Mouse (Mus musculus): Measurements from ENCODE around the gene Zfp672. TPM values are rescaled to one million over a fixed set of nuclear protein-coding genes. Genes with fewer than 3 reads are reported as not detected.

Gene Zfp672
- 15.2 and 25.8 TPM in 2 replicates for polyA plus RNA-seq (2012; rRNA removed; ENCODE audit: low replicate concordance)

DNA sequence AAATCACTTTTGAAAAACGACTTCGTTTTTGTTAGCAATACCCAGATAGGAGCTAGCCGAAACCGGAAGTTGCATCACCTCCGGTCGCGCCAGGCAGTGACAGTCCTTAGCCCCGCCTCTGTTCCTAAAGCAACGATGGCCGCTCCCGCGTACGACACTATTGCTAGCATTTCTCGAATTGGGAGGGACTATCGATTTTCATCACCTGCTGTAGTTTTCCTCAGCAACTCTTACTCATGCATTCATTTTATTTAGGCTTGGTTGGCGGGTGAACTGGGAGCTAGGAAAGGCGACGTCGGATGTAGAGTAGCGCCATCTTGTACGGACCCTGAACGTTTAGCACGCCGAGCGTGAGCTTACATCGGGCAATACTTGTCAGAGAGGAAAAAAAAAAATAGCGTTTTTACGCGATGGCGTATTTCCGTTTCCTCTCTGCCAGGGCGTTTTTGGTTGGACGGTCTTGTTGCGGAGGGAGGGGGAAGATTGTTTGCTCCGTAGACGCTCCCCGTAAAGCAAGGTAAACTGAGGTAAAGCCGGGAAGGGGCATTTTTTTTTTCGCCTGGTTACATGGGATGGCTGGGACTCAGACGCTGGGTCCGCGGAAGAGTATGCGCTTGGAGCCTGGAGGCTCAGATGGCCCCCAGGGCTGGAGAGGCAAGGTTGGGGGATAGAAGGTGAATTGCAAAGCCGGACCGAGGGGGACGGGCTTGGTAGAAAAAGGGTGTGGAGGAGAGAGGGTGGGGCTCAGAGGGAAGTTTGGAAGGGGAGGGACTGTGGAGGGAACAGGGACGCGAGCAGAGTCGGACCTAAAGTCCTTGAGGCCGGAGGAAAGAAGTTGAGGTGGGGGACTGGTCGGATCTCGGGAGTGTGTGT lies at the start of gene Zfp672, which contains the start of gene Sh3bp5l:
Gene Zfp672 (minus strand): TSS at position 64 of the 873 bp plus-strand sequence.
Gene Sh3bp5l (plus strand): TSS at position 449 of the 873 bp plus-strand sequence.

DNA sequence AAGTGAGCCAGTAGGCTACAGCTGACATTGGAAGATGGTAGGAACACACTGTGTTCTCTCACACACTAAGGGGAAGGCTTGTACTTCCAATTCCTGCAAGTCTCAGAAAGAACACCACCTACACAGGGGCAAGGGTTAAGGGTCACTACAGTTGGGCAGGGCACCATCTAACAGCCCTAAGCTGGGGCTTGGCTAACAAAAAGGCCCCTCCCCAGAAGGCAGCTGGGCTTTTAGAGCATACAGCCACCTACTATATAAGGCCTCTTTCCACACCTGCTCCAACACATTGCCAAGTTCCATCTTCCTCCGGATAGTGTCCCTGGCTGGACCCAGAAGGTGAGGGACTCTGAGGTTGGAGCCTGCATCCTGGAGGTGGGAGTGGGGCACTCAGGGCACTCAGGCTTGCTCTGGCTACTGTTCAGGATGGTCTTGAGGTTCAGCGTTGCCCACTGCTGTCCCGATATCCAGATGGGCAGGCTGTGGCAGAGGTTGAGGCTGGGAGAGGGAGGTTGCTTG lies 48.7 kb upstream of the Zfp672 start, which contains the start of gene Lypd8:
Gene Lypd8 (plus strand): TSS at position 281 of the 516 bp plus-strand sequence.

DNA sequence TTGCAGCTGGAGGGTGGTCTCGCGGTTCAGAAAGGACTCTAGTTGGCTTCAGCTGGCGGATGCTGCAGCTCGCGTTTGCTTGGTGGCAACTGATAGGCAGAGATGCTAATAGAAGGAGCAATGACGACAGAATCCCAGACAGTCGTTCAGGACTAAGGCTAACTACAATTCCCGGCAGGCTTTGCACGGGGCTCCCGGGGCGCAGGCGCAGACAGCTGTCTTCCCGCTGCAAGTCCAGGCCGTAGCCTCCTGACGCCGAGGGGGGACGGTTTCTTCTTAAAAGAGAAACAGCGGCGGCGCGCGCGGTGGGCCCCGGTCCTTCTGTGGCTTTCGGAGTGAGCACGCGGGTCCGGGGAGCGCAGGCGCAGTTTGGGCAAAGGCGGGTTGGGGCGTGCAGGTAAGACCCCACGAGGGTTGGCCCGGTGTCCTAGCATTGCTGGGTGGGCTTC lies 23.3 kb downstream of the Zfp672 start, which contains the start of gene Zfp692:
Gene Zfp692 (plus strand): TSS at position 210 of the 449 bp plus-strand sequence.

DNA sequence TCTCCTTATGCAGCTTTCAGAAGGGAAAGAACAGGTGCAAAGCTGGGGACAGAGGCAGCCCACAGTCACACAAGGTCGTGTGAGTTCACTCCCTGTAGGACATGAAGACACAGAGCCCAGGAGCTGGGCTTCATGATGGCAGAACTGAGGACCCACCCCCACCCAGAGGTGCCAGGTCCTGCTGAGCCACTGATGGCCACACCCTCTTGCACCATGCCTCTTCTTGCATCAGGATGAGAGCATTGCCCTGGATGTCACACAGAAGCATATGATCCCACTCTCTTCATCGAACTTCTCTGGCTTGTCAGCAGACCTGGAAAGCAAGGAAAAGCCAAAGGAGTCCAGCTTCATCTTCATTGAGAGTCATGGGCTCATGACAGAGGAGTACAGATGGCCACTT lies 55.6 kb downstream of the Zfp672 start, which contains the start of gene 4930438A08Rik:
Gene 4930438A08Rik (plus strand): TSS at position 228 of the 400 bp plus-strand sequence.

Other genes with a start within 250 kb of the Zfp672 start
- gene Gm12248, start 237.2 kb downstream of the Zfp672 start, polyA plus RNA-seq (2012; rRNA removed; ENCODE audit: low replicate concordance), result 0.41 TPM in 1 of 2 replicates, not detected in the other
- 16.8 and 20.5 TPM in 2 replicates for gene Cnot8, start 226.2 kb downstream of the Zfp672 start, polyA plus RNA-seq (2012; rRNA removed; ENCODE audit: low replicate concordance)
- gene Gemin5, start 161.8 kb downstream of the Zfp672 start, polyA plus RNA-seq (2012; rRNA removed; ENCODE audit: low replicate concordance), result 2.5 and 3.2 TPM in 2 replicates
- gene Mrpl22, start 158.7 kb downstream of the Zfp672 start, polyA plus RNA-seq (2012; rRNA removed; ENCODE audit: low replicate concordance), result 14.3 and 34.9 TPM in 2 replicates
- gene Igtp, start 130.8 kb downstream of the Zfp672 start, polyA plus RNA-seq (2012; rRNA removed; ENCODE audit: low replicate concordance), result 7.0 and 18.1 TPM in 2 replicates
- 4.8 and 9.8 TPM in 2 replicates for gene Irgm2, start 130.7 kb downstream of the Zfp672 start, polyA plus RNA-seq (2012; rRNA removed; ENCODE audit: low replicate concordance)
- gene 4930438A08Rik, start 55.5 kb downstream of the Zfp672 start, polyA plus RNA-seq (2012; rRNA removed; ENCODE audit: low replicate concordance), result 0.23 and 0.36 TPM in 2 replicates
- gene Zfp692, start 23.3 kb downstream of the Zfp672 start, polyA plus RNA-seq (2012; rRNA removed; ENCODE audit: low replicate concordance), result 16.8 and 30.1 TPM in 2 replicates
- 24.8 and 27.7 TPM in 2 replicates for gene Sh3bp5l, start 385 bp upstream of the Zfp672 start, polyA plus RNA-seq (2012; rRNA removed; ENCODE audit: low replicate concordance)
- gene Lypd8, start 48.7 kb upstream of the Zfp672 start, polyA plus RNA-seq (2012; rRNA removed; ENCODE audit: low replicate concordance), result 2,190 and 2,729 TPM in 2 replicates
- gene 1810065E05Rik, start 90.8 kb upstream of the Zfp672 start, polyA plus RNA-seq (2012; rRNA removed; ENCODE audit: low replicate concordance), result 0.90 TPM in 1 of 2 replicates, not detected in the other
- not detected in 2 replicates for gene Gm12253, start 102.2 kb upstream of the Zfp672 start, polyA plus RNA-seq (2012; rRNA removed; ENCODE audit: low replicate concordance)
- gene Lypd9, start 122.6 kb upstream of the Zfp672 start, polyA plus RNA-seq (2012; rRNA removed; ENCODE audit: low replicate concordance), result not detected in 2 replicates
- not detected in 2 replicates for gene Olfr30, start 131.9 kb upstream of the Zfp672 start, polyA plus RNA-seq (2012; rRNA removed; ENCODE audit: low replicate concordance)
- gene Olfr332, start 162.2 kb upstream of the Zfp672 start, polyA plus RNA-seq (2012; rRNA removed; ENCODE audit: low replicate concordance), result not detected in 2 replicates
- gene Olfr331, start 172.2 kb upstream of the Zfp672 start, polyA plus RNA-seq (2012; rRNA removed; ENCODE audit: low replicate concordance), result not detected in 2 replicates
- not detected in 2 replicates for gene Olfr330, start 204.5 kb upstream of the Zfp672 start, polyA plus RNA-seq (2012; rRNA removed; ENCODE audit: low replicate concordance)
- not detected in 2 replicates for gene Olfr329-ps, start 216.1 kb upstream of the Zfp672 start, polyA plus RNA-seq (2012; rRNA removed; ENCODE audit: low replicate concordance)
- not detected in 2 replicates for gene Olfr328, start 225.3 kb upstream of the Zfp672 start, polyA plus RNA-seq (2012; rRNA removed; ENCODE audit: low replicate concordance)
- not detected in 2 replicates for gene Olfr224, start 240.2 kb upstream of the Zfp672 start, polyA plus RNA-seq (2012; rRNA removed; ENCODE audit: low replicate concordance)
- not detected in 2 replicates for gene Olfr325, start 247.4 kb upstream of the Zfp672 start, polyA plus RNA-seq (2012; rRNA removed; ENCODE audit: low replicate concordance)

All from duodenum, adult 2 months (tissue).